Mouse (Mus musculus) embryonic stem cell, embryonic (primary cell): ENCODE results near the gene Zfp282.

ENCODE experiments used
- CTCF ChIA-PET, 4 experiments: fragments of 300-600 bp in 2 of 4; fragments of 350-600 bp in 2 of 4; sonication (Branson Sonifier 250); formaldehyde crosslinking; loops; one replicate each; lab custom pipeline; 2022; ENCODE audit warnings: inconsistent platforms in 2 of 4; lab: Charles Lee
- POLR2A ChIA-PET, 4 experiments: fragments of 300-600 bp in 2 of 4; fragments of 350-600 bp in 2 of 4; sonication (Branson Sonifier 250); formaldehyde crosslinking; loops; one replicate each; lab custom pipeline; 2022; ENCODE audit warnings: antibody characterized with exemption in 4 of 4, inconsistent platforms in 1 of 4; lab: Charles Lee

Gene Zfp282

GRCm38 (mm10) chr6:47878133-47878514 is 1.1 kb downstream of the Zfp282 start:
- ChIA-PET POLR2A (interaction anchor here in 3 of 4 experiments (0.6 to 2.5 kb wide), 14 partner anchors 11 to 186 kb away, joined by 3 to 11 read pairs (median 4); partner anchors contain the start of gene Pdia4 (in 2 of the 3)), CTCF (interaction anchor here in 3 of 4 experiments (0.5 to 1.8 kb wide), 5 partner anchors 12 to 101 kb away, joined by 3 to 20 read pairs (median 8); partner anchors contain the start of gene Zfp398 (in 1 of the 3))

- CTCF ChIA-PET, result interaction anchor here in 2 of 4 experiments (1.4 to 1.7 kb wide), 2 partner anchors 13 to 43 kb away, joined by 3 to 13 read pairs; partner anchors contain the start of gene Zfp398 (in 1 of the 2)
- POLR2A ChIA-PET, result interaction anchor here in 2 of 4 experiments (0.6 to 2.5 kb wide), 9 partner anchors 10 to 71 kb away, joined by 3 to 11 read pairs (median 3); partner anchors contain the start of gene Pdia4 (in 1 of the 2)
Observed at GRCm38 (mm10) chr6:47878593-47878992, 1.6 kb downstream of the Zfp282 start.

- ChIA-PET CTCF (interaction anchor here in 2 of 4 experiments (0.6 kb wide), 2 partner anchors 48 to 107 kb away, joined by 3 read pairs; no protein-coding TSS in a partner anchor), POLR2A (interaction anchor here in 3 of 4 experiments (0.9 to 2.2 kb wide), 7 partner anchors 9 to 70 kb away, joined by 3 to 8 read pairs (median 3); no protein-coding TSS in a partner anchor)
Observed at GRCm38 (mm10) chr6:47879049-47879716, 2.2 kb downstream of the Zfp282 start.

GRCm38 (mm10) chr6:47880166-47880565 is 3.2 kb downstream of the Zfp282 start:
- CTCF ChIA-PET, result no interaction called here
- POLR2A ChIA-PET, result interaction anchor here in 2 of 4 experiments (1.1 to 2.2 kb wide), 2 partner anchors 25 to 41 kb away, joined by 3 to 4 read pairs; no protein-coding TSS in a partner anchor

- ChIA-PET POLR2A (interaction anchor here in 3 of 4 experiments (0.5 to 1.4 kb wide), 4 partner anchors 10 to 65 kb away, joined by 3 to 4 read pairs (median 3); partner anchors contain the start of genes Zfp282 (in 1 of the 3) and Zfp956 (in 1 of the 3)), CTCF (interaction anchor here in 1 of 4 experiments (1.0 kb wide), 1 partner anchor 197 kb away, joined by 3 read pairs; the partner anchor contains the start of gene Zfp746)
Observed at GRCm38 (mm10) chr6:47888812-47889383, 11.9 kb downstream of the Zfp282 start.

GRCm38 (mm10) chr6:47899416-47899815 is 22.4 kb downstream of the Zfp282 start:
- ChIA-PET POLR2A (interaction anchor here in 1 of 4 experiments (0.7 kb wide), 1 partner anchor 10 kb away, joined by 4 read pairs; no protein-coding TSS in a partner anchor), CTCF (no interaction called here)

- ChIA-PET POLR2A (interaction anchor here in 2 of 4 experiments (1.2 to 2.4 kb wide), 4 partner anchors 11 to 25 kb away, joined by 3 to 10 read pairs (median 8); partner anchors contain the start of gene Zfp212 (in 1 of the 2)), CTCF (interaction anchor here in 1 of 4 experiments (1.9 kb wide), 1 partner anchor 26 kb away, joined by 8 read pairs; the partner anchor contains the start of gene Zfp282)
Observed at GRCm38 (mm10) chr6:47903587-47903986, 26.6 kb downstream of the Zfp282 start.

GRCm38 (mm10) chr6:47904361-47904760 is 27.4 kb downstream of the Zfp282 start:
- ChIA-PET CTCF (interaction anchor here in 2 of 4 experiments (0.6 to 1.9 kb wide), 5 partner anchors 8 to 69 kb away, joined by 3 to 8 read pairs (median 5); partner anchors contain the start of genes Zfp398 (in 2 of the 2) and Zfp282 (in 1 of the 2)), POLR2A (interaction anchor here (0.6 to 3.0 kb wide), 20 partner anchors 9 to 144 kb away, joined by 3 to 11 read pairs (median 4); partner anchors contain the start of genes Pdia4 (in 1 of the 4), Zfp212 (in 1 of the 4), Zfp282 (in 1 of the 4) and Zfp398 (in 1 of the 4))

GRCm38 (mm10) chr6:47904917-47905695 is 28.1 kb downstream of the Zfp282 start:
- ChIA-PET CTCF (interaction anchor here in 3 of 4 experiments (0.6 to 1.9 kb wide), 9 partner anchors 7 to 74 kb away, joined by 3 to 8 read pairs (median 3); partner anchors contain the start of genes Zfp398 (in 2 of the 3) and Zfp282 (in 1 of the 3)), POLR2A (interaction anchor here (0.5 to 3.0 kb wide), 24 partner anchors 8 to 96 kb away, joined by 3 to 11 read pairs (median 3); partner anchors contain the start of genes Pdia4 (in 1 of the 4), Zfp212 (in 1 of the 4), Zfp398 (in 1 of the 4) and Zfp956 (in 1 of the 4))

GRCm38 (mm10) chr6:47906326-47906725 is 29.3 kb downstream of the Zfp282 start:
- POLR2A ChIA-PET, result interaction anchor here in 2 of 4 experiments (0.9 to 3.0 kb wide), 3 partner anchors 8 to 82 kb away, joined by 3 to 11 read pairs (median 4); no protein-coding TSS in a partner anchor
- CTCF ChIA-PET, result no interaction called here

GRCm38 (mm10) chr6:47909007-47909406 is 32.0 kb downstream of the Zfp282 start:
- POLR2A ChIA-PET, result interaction anchor here in 3 of 4 experiments (0.6 to 2.1 kb wide), 4 partner anchors 8 to 32 kb away, joined by 3 to 6 read pairs (median 4); partner anchors contain the start of gene Zfp282 (in 1 of the 3)
- CTCF ChIA-PET, result no interaction called here

- CTCF ChIA-PET, result no interaction called here
- POLR2A ChIA-PET, result interaction anchor here in 1 of 4 experiments (0.6 kb wide), 1 partner anchor 464 kb away, joined by 4 read pairs; no protein-coding TSS in a partner anchor
Observed at GRCm38 (mm10) chr6:47911650-47912049, 34.6 kb downstream of the Zfp282 start.

GRCm38 (mm10) chr6:47912991-47913390 is 36.0 kb downstream of the Zfp282 start:
- ChIA-PET CTCF (interaction anchor here in 2 of 4 experiments (0.6 to 1.0 kb wide), 2 partner anchors 9 to 78 kb away, joined by 3 read pairs; partner anchors contain the start of gene Zfp398 (in 1 of the 2)), POLR2A (interaction anchor here in 2 of 4 experiments (0.6 to 1.6 kb wide), 7 partner anchors 8 to 834 kb away, joined by 3 to 6 read pairs (median 4); no protein-coding TSS in a partner anchor)

GRCm38 (mm10) chr6:47917051-47917450 is 40.0 kb downstream of the Zfp282 start:
- ChIA-PET POLR2A (interaction anchor here in 2 of 4 experiments (0.9 to 1.8 kb wide), 4 partner anchors 9 to 108 kb away, joined by 3 to 6 read pairs (median 4); no protein-coding TSS in a partner anchor), CTCF (no interaction called here)

- POLR2A ChIA-PET, result interaction anchor here (0.6 to 3.2 kb wide), 9 partner anchors 8 to 127 kb away, joined by 3 to 11 read pairs (median 4); partner anchors contain the start of gene Zfp398 (in 1 of the 4)
- CTCF ChIA-PET, result interaction anchor here in 2 of 4 experiments (0.6 to 0.9 kb wide), 3 partner anchors 14 to 98 kb away, joined by 3 read pairs; no protein-coding TSS in a partner anchor
Observed at GRCm38 (mm10) chr6:47918768-47919274, 41.8 kb downstream of the Zfp282 start.
